Mouse (Mus musculus): ENCODE results near the gene Cdk17.

Cdk17 gene

DNA sequence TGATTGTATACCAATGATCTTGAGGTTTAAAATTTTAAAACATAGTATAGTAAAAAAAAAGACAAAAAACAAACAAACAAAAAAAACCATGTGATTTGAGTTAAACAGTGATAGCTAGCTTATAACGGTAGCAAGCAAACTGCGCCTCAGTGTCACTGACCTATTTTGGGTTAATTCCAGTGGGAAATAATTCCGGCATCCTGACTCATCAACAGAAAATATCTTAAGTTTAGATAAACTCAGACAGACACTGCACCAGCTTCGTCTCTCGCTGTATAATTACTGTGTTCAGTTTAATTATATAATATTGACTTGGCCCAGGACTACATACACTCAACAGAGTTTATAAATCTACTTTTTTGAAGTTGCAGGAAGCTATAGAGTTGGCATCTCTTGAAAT is 71.2 kb downstream of the Cdk17 start:
- DNase-seq = no peak

- no peak for DNase-seq
Measured at GRCm38 (mm10) chr10:93233665-93234194, 73.1 kb downstream of the Cdk17 start.

DNA sequence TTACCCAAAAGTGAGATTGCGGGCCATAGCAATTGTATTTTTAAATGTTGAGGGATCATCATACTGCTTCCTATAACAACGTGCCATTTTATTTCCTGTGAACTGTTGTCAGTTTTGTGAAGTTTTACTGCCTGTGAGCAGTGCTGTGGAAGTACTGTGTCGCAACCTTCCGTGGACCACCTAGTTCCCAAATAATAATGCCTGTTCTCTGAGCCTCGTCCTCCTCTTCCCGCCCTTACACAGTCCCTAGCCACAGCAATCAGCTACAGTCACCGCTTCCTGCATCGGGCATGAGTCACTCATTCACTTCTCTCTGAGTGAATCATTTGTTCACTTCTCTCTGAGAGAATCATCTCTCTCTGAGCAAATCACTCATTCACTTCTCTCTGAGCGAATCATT is 74.0 kb downstream of the Cdk17 start:
- DNase-seq = no peak

- no peak for DNase-seq
Measured at GRCm38 (mm10) chr10:93239201-93239806, 78.6 kb downstream of the Cdk17 start.

- DNase-seq = no peak
Measured at GRCm38 (mm10) chr10:93242208-93242607, 81.5 kb downstream of the Cdk17 start.

DNA sequence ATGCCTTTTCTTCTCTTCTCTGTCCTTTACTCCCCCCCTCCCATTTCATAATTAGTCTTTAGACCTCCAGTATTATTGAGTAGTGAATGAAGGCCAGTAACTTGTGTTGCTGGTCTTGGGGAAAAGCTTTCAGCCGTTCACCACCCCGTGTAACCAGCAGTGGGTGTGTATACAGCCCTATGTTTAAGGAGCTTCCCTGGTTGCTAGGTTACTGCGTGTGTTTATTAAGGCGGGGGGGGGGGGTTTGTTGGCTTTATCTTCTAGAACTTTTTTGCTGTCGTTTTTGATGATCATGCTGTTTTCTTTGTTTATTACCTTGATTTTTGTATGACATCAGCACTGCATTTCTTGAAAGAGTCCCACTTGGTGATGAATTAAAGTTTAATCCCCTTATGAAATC is 82.2 kb downstream of the Cdk17 start:
- no peak for DNase-seq

DNA sequence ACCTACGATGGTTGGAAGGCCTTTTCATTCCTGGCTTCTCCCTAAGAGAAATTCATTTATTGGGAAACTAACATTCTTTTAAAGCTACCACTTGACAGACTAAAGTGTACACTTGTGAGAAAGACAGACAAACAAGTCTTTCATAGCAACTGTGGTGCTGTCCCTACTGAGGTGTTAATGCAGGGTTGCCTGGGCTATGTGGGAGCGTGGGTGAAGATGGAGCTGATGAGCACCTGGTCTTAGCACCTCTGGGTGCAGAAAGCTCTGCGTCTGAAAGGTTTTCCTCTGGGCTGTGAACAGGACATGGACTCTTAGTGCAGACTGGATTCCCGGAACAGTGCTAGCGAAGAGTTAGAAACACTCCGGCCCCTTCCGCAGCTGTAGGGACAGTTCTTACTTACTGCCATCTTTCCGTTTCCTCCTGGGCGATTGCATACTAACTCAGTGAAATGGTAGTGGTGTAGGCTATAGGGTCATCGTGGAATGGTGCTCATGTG is 83.6 kb downstream of the Cdk17 start:
- no peak for DNase-seq

DNA sequence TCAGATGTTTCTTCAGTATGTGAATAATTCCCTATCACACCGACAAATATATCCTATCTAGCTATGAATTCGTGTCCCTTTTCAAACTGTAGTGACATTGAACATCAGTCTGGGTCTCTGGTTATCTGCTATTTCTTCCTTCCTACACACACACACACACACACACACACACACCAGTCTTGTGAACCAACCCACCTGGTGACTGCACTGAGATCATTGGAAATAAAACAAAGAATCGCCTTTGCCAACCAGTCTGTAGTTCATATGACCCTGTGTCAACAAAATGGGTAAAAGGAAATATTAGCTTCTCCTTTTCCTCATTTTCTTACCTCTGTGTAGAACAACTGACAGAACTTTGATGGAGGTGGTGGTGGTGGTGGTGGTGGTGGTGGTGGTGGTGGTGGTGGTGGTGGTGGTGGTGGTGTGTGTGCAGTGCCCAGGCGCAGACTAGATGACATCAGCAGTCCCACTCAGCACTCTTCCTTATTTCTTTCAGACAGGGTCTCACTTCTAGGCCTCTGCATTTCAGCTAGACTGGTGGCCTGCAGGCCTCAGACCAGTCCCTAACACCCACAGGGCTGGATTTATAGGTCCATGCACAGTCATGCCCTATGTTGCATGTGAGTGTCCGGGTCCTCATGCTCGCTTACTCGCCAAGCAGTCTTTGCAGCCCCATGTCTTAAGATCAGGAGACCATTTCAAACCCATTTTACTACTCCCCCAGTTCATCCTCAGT is 85.7 kb downstream of the Cdk17 start:
- DNase-seq = no peak

- DNase-seq = no peak
Measured at GRCm38 (mm10) chr10:93247422-93247821, 86.7 kb downstream of the Cdk17 start.

DNA sequence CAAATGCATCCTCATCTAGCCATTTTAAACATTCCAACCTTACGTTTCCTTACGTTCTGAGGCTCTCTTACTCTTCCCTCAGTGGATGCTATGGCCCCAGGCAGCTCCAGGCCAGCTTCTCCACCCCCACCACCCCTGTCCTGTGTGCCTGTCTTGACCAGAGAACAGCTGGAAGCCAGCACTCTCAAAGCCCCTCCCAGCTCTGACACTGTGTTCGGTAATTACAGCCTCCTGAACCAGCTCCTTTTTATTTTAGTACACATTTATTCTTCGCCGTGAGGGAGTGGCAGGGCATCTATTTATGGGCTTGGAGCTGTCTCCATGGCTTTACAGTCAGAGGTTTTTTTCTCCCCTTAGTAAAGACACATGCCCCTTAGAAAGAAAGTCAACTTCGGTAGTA is 87.2 kb downstream of the Cdk17 start:
- DNase-seq = peak; percentile 41 to 61

- no peak for DNase-seq
Measured at GRCm38 (mm10) chr10:93248416-93248815, 87.7 kb downstream of the Cdk17 start.

DNA sequence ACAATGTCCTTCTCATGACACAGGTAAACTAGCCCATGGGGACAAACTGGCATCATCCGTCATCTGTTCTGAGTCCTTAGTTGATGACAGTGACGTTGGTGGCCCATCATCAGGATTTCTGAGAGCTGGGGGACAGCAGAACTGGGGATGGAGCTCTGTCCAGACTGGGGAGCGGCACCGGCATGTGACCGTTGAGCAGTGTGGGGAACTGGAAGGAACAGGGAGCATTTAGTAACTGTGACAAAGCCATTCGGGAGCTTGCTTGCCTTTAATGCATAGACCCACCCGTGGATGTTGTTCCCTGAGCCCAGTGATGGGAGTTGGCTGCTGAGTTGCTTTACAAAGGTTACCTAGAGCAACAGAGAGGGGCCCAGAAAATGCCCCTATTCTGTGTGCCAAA is 89.2 kb downstream of the Cdk17 start:
- DNase-seq = no peak

GRCm38 (mm10) chr10:93250436-93251317 is 90.0 kb downstream of the Cdk17 start:
- DNase-seq = no peak

DNA sequence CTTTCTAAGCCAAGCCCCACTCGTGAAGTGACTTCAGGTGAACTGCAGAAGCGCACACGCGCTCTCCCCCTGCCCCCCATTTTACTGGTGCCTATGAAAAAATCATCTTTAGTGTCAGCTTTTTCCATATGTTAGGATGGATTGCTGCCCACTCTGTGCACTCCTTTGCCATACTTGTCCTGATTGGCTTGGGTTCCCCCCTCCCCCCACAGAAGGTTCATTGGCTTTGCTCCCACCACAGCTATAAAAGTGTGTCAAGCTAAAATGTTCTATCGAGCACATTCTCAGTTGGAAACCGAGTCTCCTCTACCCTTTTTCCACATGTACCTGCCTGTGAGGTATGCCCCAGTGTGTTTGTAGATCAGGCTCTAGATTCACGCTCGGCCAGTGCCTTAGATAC is 90.8 kb downstream of the Cdk17 start:
- no peak for DNase-seq

GRCm38 (mm10) chr10:93252661-93253060 is 92.0 kb downstream of the Cdk17 start:
- no peak for DNase-seq

DNA sequence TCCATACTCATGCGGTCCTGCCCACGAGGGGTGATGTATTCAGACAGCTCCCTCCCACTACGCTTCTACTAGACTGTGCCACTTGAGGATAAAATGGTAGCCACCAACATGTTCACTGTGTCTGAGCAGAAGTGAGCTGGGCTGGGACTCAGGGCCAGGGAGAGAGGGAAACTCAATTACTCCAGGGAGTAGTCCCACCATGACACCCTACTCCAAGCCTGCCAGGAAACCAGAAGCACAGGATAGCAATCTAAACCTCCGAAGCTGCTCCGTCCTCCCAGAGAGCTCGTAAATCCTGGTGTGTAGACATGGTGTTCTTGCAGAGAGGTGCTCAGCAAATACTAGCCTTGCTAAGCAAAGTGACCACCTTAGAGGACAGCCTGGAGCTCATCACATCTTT is 92.5 kb downstream of the Cdk17 start:
- no peak for DNase-seq

- DNase-seq = no peak
Measured at GRCm38 (mm10) chr10:93255294-93255693, 94.6 kb downstream of the Cdk17 start.

- no peak for DNase-seq
Measured at GRCm38 (mm10) chr10:93259826-93260225, 99.2 kb downstream of the Cdk17 start.

- peak; percentile 62 to 73 for DNase-seq
Measured at GRCm38 (mm10) chr10:93261132-93261980, 100.7 kb downstream of the Cdk17 start.

DNA sequence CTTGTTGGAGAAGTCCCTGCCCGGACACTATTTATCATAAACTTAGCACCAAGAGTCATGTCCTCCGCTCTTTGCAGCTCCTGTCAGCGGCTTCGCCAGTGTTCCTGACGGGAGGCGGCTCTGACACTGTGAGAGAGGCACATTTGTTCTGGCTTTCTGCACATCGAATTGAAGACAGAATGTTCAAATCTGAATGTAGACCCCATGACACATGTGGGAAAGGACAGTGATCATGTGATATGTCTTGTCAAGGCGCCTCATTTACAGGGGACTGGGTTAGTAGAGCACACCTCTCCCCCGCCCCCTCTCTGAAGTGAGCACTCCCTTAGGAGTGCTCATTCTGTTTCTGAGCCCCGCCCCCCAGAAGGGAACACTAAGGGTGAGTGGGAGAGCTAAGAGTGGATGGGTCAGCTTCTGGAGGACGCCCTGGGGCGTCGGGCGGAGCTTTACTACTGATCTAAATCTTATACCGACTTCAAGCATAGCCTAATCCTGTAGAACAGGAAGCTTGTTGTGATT is 101.4 kb downstream of the Cdk17 start:
- DNase-seq = peak; percentile 60 to 66

- DNase-seq = peak in 1 of 2 experiments; percentile 22
Measured at GRCm38 (mm10) chr10:93263431-93263830, 102.8 kb downstream of the Cdk17 start.

DNA sequence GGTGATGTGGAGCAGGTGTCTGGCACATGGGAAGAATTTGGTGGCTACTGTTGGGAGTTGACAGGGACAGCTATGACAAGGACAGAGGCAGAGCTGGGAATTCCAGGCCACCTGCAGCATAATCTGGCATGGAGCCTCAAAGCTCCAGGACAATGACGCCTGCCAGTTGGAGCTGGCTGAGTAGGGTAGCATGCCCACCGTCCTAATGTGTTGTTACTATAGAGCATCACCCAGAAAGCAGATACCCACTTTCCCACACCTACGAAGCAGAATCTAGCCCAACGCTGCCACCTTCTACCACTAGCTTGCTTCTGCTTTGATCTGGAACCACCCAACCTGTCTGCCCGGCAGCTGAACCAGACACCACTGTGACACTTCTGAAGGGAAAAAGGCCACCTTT is 103.3 kb downstream of the Cdk17 start:
- DNase-seq = no peak
